Mouse (Mus musculus) left cerebral cortex, adult 9 months (tissue): ENCODE results near the gene Cnot3.
"Not testable (repeated sequence)": the region's sequence is repeated elsewhere in the genome, so short reads cannot be mapped to it uniquely, and the experiment has no call there.

ENCODE experiments used
- DNase-seq, 2 experiments: peaks; one replicate each; pipeline ENCODE4 v3.0.0; 2022; ENCODE audit warnings: low spot score in 2 of 2

The Cnot3 gene

GRCm38 (mm10) chr7:3698471-3698870 lies 53.4 kb downstream of the Cnot3 start:
- DNase-seq: no peak

- no peak for DNase-seq
These were observed 58.2 kb downstream of the Cnot3 start for GRCm38 (mm10) chr7:3703148-3703878.

- DNase-seq: peak; percentile 93 to 98
These were observed 58.9 kb downstream of the Cnot3 start, which contains the start of gene Rps9 for GRCm38 (mm10) chr7:3703879-3704441. Rps9 (plus strand) TSS chr7:3703993.

DNA sequence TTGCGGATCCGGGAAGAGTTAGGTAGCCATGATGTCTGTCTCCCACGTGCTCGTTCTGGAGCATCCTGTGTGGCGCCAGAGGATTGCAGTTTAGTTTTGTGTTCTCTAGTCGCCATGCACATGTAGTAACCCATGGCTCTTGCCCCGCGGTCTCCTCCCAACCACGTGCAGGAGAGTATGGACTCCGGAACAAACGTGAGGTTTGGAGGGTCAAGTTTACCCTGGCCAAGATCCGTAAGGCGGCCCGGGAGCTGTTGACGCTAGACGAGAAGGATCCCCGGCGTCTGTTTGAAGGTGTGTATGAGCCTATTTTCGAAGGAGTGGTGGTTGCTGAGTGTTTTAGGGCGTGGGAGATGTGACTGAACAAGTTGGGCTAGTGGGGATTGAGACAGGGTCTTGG lies 59.4 kb downstream of the Cnot3 start:
- no peak for DNase-seq

GRCm38 (mm10) chr7:3705461-3705860 lies 60.4 kb downstream of the Cnot3 start:
- DNase-seq: not testable (repeated sequence)

- DNase-seq: no peak
These were observed 60.8 kb downstream of the Cnot3 start for GRCm38 (mm10) chr7:3705911-3706310.

DNA sequence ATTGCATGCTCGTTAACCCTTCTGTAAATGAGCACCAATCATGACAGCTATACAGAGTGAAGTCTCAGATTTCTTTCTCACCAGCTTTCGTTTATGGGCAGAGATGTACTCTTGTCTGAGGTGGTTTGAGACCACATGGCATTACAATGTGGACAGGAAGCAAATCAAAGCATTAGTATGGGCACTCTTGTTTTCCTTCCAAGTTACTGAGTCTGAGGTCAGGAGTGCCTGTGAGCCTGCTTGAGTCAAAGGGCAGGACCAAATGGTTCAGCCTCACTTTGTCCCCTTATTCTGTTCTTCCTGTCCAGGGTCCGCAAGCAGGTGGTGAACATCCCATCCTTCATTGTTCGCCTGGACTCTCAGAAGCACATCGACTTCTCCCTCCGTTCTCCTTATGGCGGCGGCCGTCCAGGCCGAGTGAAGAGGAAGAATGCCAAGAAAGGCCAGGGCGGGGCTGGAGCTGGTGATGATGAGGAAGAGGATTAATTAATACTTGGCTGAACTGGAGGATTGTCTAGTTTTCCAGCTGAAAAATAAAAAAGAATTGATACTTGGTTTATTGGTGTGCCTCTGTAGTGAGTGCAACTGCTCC lies 61.4 kb downstream of the Cnot3 start:
- DNase-seq: no peak

GRCm38 (mm10) chr7:3707027-3707426 lies 62.0 kb downstream of the Cnot3 start:
- DNase-seq: peak in 1 of 2 experiments; percentile 21

GRCm38 (mm10) chr7:3707568-3708413 lies 62.7 kb downstream of the Cnot3 start:
- DNase-seq: no peak

- DNase-seq: not testable (repeated sequence)
These were observed 63.4 kb downstream of the Cnot3 start for GRCm38 (mm10) chr7:3708447-3708980.

DNA sequence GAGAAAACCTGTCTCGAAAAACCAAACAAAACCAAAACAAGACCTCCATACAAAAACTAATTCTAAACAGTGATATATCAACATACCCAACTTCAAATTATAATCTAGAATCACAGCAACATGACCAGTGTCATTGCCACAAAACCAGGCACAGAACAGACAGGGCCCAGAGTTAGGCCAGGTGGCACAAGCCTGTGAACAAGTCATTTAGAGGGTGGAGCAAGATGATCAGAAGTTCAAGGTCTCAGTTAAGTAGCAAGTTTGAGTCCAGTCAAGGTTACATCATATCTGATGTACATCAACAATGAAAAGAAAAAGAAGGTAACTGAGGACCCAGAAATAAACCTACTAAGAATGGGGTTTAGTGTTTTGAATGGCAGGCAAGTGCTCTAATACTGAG lies 63.9 kb downstream of the Cnot3 start:
- DNase-seq: no peak
